Mouse (Mus musculus) thymus, postnatal 0 days (tissue): ENCODE results near the gene Dmwd. TPM values are rescaled to one million over a fixed set of nuclear protein-coding genes. Genes with fewer than 3 reads are reported as not detected.

ENCODE experiments used
- microRNA-seq: library from miRNA; unstranded; fragments of <30 nt; microRNA quantifications from one replicate; pipeline ENCODE4, GENCODE M21; 2016; ENCODE audit warnings: borderline number of aligned reads
- polyA plus RNA-seq: library from polyadenylated mRNA; unstranded; fragments of >200 nt; fragmentation: Nextera tagmentation; extraction: Ambion mirVana; gene quantifications from 2 replicates; pipeline ENCODE4 v1.2.1, GENCODE M21; 2015

The Dmwd gene
- polyA plus RNA-seq, 1 experiment from 2014 or later = 5.0 TPM

Small RNA genes lying within 50 kb of the gene (microRNA-seq; reads per million reads assigned to microRNA genes)
- not detected for gene Mir3100

Other genes starting within 250 kb of the Dmwd start
- 0.26 and 0.44 TPM in 2 replicates for gene Mill2, start 236.3 kb upstream of the Dmwd start, polyA plus RNA-seq
- gene Pglyrp1, start 204.9 kb upstream of the Dmwd start, polyA plus RNA-seq = 15.6 and 20.7 TPM in 2 replicates
- 29.1 and 31.7 TPM in 2 replicates for gene Ccdc61, start 165.8 kb upstream of the Dmwd start, polyA plus RNA-seq
- 0.17 and 0.28 TPM in 2 replicates for gene Nova2, start 150.3 kb upstream of the Dmwd start, polyA plus RNA-seq
- gene Nanos2, start 88.8 kb upstream of the Dmwd start, polyA plus RNA-seq = not detected in 2 replicates
- gene Mypop, start 85.0 kb upstream of the Dmwd start, polyA plus RNA-seq = 5.5 and 5.9 TPM in 2 replicates
- gene Irf2bp1, start 72.2 kb upstream of the Dmwd start, polyA plus RNA-seq = 18.3 and 20.7 TPM in 2 replicates
- 0.23 and 0.47 TPM in 2 replicates for gene Foxa3, start 52.7 kb upstream of the Dmwd start, polyA plus RNA-seq
- gene Sympk, start 51.9 kb upstream of the Dmwd start, polyA plus RNA-seq = 18.5 and 19.6 TPM in 2 replicates
- not detected in 2 replicates for gene Rsph6a, start 21.5 kb upstream of the Dmwd start, polyA plus RNA-seq
- 2.8 and 3.7 TPM in 2 replicates for gene Dmpk, start 7.6 kb downstream of the Dmwd start, polyA plus RNA-seq
- 1.2 and 1.5 TPM in 2 replicates for gene Six5, start 18.4 kb downstream of the Dmwd start, polyA plus RNA-seq
- 0.70 and 0.72 TPM in 2 replicates for gene Gm4969, start 42.1 kb downstream of the Dmwd start, polyA plus RNA-seq
- 16.4 and 16.6 TPM in 2 replicates for gene Fbxo46, start 43.6 kb downstream of the Dmwd start, polyA plus RNA-seq
- gene Qpctl, start 73.1 kb downstream of the Dmwd start, polyA plus RNA-seq = 10.1 and 11.5 TPM in 2 replicates
- gene Snrpd2, start 73.5 kb downstream of the Dmwd start, polyA plus RNA-seq = 154 and 164 TPM in 2 replicates
- gene Gipr, start 89.9 kb downstream of the Dmwd start, polyA plus RNA-seq = 0.10 and 0.25 TPM in 2 replicates
- gene Eml2, start 100.2 kb downstream of the Dmwd start, polyA plus RNA-seq = 5.7 and 6.1 TPM in 2 replicates
- gene Gpr4, start 136.3 kb downstream of the Dmwd start, polyA plus RNA-seq = 0.69 and 0.80 TPM in 2 replicates
- gene Opa3, start 152.1 kb downstream of the Dmwd start, polyA plus RNA-seq = 25.4 and 25.7 TPM in 2 replicates
- gene Vasp, start 195.6 kb downstream of the Dmwd start, polyA plus RNA-seq = 74.3 and 75.3 TPM in 2 replicates
- 0.27 and 0.30 TPM in 2 replicates for gene Ppm1n, start 203.8 kb downstream of the Dmwd start, polyA plus RNA-seq
- 1.6 and 2.2 TPM in 2 replicates for gene Rtn2, start 206.4 kb downstream of the Dmwd start, polyA plus RNA-seq
- gene Fosb, start 233.8 kb downstream of the Dmwd start, polyA plus RNA-seq = 0.19 and 0.21 TPM in 2 replicates